Mouse (Mus musculus) right cerebral cortex, adult 2 months (tissue): ENCODE results near the gene Gnaq.

ENCODE experiments used
- DNase-seq, 2 experiments: peaks; one replicate each; pipeline ENCODE4 v3.0.0; 2021 to 2022; ENCODE audit warnings: low spot score in 2 of 2

Gene Gnaq

GRCm38 (mm10) chr19:16318128-16318811 lies 185.6 kb downstream of the Gnaq start:
- no peak for DNase-seq

GRCm38 (mm10) chr19:16319986-16320385 lies 187.4 kb downstream of the Gnaq start:
- DNase-seq = no peak

DNA sequence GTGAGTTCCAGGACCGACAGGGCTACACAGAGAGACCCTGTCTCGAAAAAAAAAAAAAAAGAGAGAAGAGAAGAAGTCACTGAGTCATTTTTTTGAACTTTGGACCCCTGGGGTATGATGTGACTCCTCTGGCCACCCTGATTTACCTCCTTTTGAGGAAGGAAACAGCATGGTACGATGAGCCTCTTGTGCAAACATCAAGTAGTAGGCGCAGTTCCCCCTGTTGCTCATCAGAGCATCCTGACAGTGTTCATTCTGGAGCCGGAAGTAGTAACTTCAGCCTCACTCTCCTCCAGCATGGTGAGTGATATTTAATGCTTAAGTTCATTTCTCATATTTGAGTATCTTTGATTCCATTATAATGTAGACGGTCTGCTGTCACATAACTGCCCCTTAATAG lies 190.4 kb downstream of the Gnaq start:
- no peak for DNase-seq

DNA sequence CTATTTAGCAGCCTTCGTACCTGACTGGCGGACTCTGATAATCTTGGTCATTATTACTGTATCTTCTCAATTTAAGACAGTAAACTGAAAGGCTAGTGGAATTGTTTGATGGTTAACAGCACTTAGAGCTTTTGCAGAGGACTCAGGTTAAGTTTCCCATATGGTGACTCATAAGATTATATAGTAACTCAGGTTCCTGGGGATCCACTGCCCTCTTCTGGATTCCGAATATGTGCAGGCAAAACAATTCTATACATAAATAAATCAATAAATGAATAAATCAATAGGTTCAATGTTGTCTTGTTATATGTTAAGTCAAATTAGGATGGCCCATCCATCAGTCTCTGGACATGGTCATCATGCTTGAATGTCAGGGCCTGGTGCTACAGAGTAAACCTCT lies 191.6 kb downstream of the Gnaq start:
- DNase-seq = no peak

DNA sequence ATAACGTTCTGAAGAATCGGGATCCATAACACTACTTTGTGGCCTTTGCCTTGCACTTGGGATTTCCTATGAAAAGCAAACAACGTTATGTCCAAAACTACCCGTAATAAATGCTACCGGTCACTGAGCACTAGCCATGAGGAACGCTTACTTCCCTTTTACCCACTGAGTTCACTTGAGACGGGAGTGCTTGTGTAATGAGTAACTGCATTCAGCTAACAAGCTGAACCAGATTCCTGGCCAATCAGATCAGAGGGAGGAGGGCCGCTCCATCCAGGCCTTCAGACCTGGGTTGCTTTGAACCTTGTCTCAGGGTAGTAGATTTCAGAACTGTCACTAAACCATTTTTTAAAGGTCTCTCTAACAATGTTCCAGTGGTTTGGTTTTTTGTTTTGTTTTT lies 193.3 kb downstream of the Gnaq start:
- DNase-seq = no peak

GRCm38 (mm10) chr19:16327401-16328073 lies 194.9 kb downstream of the Gnaq start:
- DNase-seq = no peak

- peak; percentile 74 to 87 for DNase-seq
Measured at GRCm38 (mm10) chr19:16328074-16328850, 195.6 kb downstream of the Gnaq start.

GRCm38 (mm10) chr19:16329056-16329455 lies 196.4 kb downstream of the Gnaq start:
- no peak for DNase-seq

DNA sequence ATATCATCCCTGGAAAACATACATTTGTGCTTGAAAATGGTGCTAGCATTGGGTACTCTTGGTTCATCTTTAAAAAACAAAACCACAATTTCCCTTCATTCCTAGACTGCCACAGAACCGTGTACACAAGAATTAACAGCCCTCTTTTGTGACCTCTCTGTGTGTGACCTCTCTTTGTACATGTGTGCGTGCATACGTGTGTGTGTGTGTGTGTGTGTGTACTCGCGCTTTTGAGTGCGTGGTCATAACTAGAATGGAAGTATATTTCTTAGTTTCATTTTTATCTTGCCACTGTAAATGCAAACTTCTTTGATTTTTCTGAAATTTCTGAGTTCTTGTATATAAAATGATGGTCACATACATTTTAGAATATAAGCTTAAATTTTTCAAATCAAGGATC lies 197.0 kb downstream of the Gnaq start:
- no peak for DNase-seq

DNA sequence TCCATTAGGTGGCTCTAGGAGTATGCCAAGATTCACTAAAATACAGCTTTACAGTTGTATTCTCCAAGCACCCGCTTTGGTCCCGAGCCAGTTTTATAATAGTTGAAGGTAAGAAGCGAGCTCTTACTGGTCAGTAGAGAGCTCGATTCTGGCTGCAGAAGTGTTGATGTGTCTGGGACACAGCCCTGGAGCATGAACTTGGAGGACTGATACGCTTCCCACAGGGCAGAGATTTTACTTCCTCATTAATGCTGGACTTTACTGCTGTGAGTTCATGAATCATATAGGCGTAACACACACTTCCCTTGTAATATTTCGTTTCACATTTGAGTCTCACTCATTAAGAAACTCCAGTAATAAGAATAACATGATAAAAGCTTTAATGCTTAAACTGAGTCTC lies 197.5 kb downstream of the Gnaq start:
- no peak for DNase-seq

DNA sequence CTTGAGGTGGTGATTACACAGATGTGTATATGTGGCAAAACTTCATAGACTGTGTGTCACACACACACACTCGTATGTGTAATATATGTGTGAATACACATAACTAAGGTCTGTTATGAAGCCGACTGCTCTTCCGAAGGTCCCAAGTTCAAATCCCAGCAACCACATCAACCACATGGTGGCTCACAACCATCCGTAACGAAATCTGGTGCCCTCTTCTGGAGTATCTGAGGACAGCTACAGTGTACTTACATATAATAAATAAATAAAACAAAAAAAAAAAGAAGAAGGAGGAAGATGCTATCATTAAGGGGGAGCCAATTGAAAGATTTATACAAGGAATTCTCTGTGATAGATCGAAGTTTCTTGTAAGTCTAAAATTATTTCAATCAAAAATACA lies 198.4 kb downstream of the Gnaq start:
- no peak for DNase-seq

DNA sequence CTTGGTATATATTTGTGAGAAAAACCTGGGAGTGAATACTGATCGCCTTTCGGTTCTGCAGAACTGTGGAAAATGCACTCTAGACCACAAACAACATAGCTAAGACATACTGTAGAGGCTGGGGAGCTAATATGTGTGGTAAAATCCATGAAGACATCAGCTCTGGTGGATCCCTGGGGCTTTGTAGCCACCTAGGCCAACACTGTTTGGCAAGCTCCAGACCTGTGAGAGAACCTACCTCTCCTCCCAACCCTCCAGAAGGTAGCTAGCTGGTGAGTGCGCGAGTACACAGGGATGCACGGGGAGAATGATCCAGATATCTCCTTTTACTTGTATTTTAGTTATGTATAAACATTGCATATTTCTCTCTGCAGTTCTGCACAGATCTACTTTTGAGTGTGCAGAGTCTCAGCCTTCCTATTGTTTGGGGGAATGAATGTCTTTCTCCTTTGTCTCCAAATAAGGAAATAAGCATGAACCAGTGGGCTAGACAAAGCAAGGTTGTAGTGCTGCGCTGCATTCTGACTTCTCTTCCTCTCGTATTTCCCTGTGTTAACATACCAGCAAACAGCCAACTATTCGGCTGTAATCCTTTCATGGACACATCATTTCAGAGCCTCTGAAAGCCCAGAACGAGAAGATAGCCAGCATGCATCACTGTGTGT lies 205.4 kb downstream of the Gnaq start:
- no peak for DNase-seq

GRCm38 (mm10) chr19:16339954-16340586 lies 207.4 kb downstream of the Gnaq start:
- no peak for DNase-seq

- no peak for DNase-seq
Measured at GRCm38 (mm10) chr19:16342702-16343101, 210.1 kb downstream of the Gnaq start.

DNA sequence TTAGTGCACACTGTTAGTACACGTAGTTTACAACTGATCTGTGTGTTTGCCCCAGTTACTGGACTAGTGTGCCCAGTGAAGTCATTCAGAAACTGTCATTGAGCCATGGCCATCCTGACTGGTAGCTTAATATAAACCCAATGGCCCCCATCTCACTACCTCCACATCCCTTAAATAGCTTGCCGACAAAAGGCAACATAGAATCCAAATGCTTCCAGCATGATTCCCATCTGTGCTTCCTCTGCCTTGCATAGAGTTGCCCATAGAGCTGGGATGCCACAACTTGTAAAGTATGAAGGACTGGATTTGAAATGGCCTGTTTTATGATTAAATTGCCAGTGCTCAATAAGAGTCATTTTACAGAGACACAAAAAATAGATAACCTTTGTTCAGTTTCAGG lies 212.9 kb downstream of the Gnaq start:
- DNase-seq = peak; percentile 31 to 37

DNA sequence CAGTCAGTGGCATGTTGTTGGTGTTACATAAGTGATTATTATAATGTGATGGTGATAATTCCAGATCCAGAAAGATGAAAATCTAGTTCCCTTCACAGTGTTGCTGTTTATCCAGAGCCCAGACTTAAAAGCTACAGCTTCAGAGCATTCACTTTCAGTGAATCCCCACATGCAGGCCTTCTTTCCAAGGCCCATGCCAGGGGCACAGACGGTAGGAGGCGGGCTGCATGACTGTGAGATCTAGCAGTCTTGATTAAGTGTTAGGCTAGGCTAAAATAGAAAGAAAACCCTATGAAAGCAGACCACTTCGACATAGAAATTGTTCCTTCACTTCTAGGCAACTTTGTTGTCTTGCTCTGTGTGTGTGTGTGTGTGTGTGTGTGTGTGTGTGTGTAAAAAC lies 214.4 kb downstream of the Gnaq start:
- no peak for DNase-seq

GRCm38 (mm10) chr19:16353701-16354136 lies 221.1 kb downstream of the Gnaq start:
- no peak for DNase-seq

DNA sequence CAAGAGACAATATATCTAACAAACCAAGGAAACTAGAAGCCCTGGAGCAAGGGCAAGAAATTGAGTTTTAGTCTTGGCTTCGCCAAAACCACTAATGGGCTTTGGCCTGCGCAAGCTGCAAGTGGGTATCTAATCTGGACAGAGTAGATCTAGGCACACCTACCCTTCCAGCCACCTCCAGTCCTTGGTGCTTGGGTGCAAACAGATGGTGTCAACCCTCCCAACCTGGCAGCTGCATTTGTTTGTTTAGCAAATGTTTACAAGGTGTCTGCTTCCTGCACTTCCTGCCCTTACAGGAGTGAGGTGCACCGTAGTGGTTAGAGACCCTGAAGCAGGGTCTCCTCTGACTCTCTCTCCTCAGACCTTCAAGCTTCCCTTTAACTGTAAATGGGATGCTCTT lies 225.5 kb downstream of the Gnaq start:
- no peak for DNase-seq

- peak; percentile 46 for DNase-seq
Measured at GRCm38 (mm10) chr19:16358905-16359304, 226.3 kb downstream of the Gnaq start.

DNA sequence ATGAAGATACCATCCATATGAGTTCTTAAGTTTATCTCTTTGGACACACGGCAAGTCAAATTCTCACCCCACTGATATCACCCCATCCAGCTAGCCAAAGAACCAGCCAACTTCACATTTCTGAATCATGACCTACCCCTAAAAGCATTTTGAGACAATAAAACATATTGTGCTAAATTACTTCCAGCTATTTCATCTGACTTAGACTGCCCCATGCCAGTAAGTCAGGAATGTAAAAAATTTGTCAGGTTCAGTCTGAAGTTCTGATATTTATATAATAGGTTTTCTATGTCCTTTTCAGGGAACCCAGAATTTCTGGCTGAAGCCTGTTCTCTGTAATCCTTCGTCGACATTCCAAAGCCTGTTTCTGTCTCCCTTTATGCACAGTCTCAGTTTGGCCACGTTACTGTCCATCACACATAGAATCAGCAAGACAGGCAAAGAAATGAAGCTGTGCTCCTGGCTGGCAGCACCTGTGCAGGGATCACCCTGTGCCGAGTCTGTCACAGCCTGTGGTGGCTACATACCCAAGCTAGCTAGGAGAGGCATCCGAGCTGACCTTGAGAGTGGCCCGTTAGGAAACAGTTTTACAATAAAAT lies 233.9 kb downstream of the Gnaq start:
- no peak for DNase-seq

DNA sequence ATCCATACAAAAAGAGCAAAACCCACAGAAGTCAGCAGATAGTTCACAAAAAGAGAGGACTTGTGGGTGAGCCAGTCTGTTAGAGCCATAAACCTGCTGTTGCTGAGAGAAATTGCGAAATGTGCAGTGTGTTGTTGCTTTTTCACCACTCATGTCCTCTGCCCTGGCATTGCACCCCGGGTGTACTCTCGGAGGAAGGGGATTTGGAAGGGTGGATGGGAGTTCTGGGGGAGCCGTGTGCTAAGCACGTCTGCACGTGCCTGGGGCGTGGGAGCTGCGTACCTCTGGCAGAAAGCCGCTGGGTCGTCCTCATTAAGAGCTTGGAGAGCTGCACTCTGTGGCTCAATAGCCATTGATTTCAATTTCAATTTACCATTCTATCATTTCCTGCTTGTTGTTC lies 234.6 kb downstream of the Gnaq start:
- DNase-seq = no peak
